Mouse (Mus musculus): ENCODE measurements around the gene Plekha6. TPM values are rescaled to one million over a fixed set of nuclear protein-coding genes. Genes with fewer than 3 reads are reported as not detected.

Plekha6 gene
- total and polyA plus RNA-seq, 3 experiments: 0.07 to 0.38 TPM; not detected in 1

GRCm38 (mm10) chr1:133150556-133150955 lies 13.5 kb upstream of the Plekha6 start:
- no peak for DNase-seq (ENCODE audit: low spot score)
- no peak for ATAC-seq (ENCODE audit: extremely low read depth, insufficient number of reproducible peaks, low FRiP score, poor library complexity, severe bottlenecking)
- no peak for TF ChIP-seq GATA1 (IDR thresholded peaks at IDR 0.05; ENCODE audit: borderline replicate concordance, low read length)
- TF ChIP-seq TAL1 (conservative IDR thresholded peaks at IDR 0.05; ENCODE audit: low read depth, low read length): no peak
- no peak for TF ChIP-seq CTCF (IDR thresholded peaks at IDR 0.05; ENCODE audit: low read depth, low read length)
- no peak for TF ChIP-seq POLR2AphosphoS5 (IDR thresholded peaks at IDR 0.05; ENCODE audit: insufficient replicate concordance, low read depth, low read length)
- TF ChIP-seq GATA2 (IDR thresholded peaks at IDR 0.05; ENCODE audit: borderline replicate concordance, low read depth, low read length): no peak

GRCm38 (mm10) chr1:133152213-133152612 lies 11.8 kb upstream of the Plekha6 start:
- TF ChIP-seq CTCF (IDR thresholded peaks at IDR 0.05; ENCODE audit: low read depth, low read length) (no peak), GATA1 (IDR thresholded peaks at IDR 0.05; ENCODE audit: borderline replicate concordance, low read length) (no peak), GATA2 (IDR thresholded peaks at IDR 0.05; ENCODE audit: borderline replicate concordance, low read depth, low read length) (no peak), POLR2AphosphoS5 (IDR thresholded peaks at IDR 0.05; ENCODE audit: insufficient replicate concordance, low read depth, low read length) (no peak), TAL1 (conservative IDR thresholded peaks at IDR 0.05; ENCODE audit: low read depth, low read length) (no peak)
- DNase-seq (ENCODE audit: low spot score) (no peak), ATAC-seq (ENCODE audit: extremely low read depth, insufficient number of reproducible peaks, low FRiP score, poor library complexity, severe bottlenecking) (no peak)
- H3K27me3 ChIP-seq (ENCODE audit: insufficient read depth, low read length): peaks cover 17% of the 10 kb centered on the region
- no peaks in the 10 kb centered on the region for H3K4me1 ChIP-seq (ENCODE audit: insufficient read depth, low read depth, low read length)
- H3K9me3 ChIP-seq (replicated peaks): 0 out of 2 replicates have a peak, but pooled peaks cover 4% of the 10 kb centered on the region
- H3K4me3 ChIP-seq (ENCODE audit: low read depth, low read length): no peak overlapping the region
- H3K36me3 ChIP-seq (replicated peaks): no peaks in the 10 kb centered on the region

More at GRCm38 (mm10) chr1:133150556-133150955, 13.5 kb upstream of the Plekha6 start:
- no peaks in the 10 kb centered on the region for H3K36me3 ChIP-seq (replicated peaks)
- peaks cover 7% of the 10 kb centered on the region for H3K4me1 ChIP-seq (ENCODE audit: insufficient read depth, low read depth, low read length)
- H3K27me3 ChIP-seq (ENCODE audit: insufficient read depth, low read length): peaks cover 11% of the 10 kb centered on the region
- H3K4me3 ChIP-seq (ENCODE audit: low read depth, low read length): no peak overlapping the region
- H3K9me3 ChIP-seq (replicated peaks): 0 out of 2 replicates have a peak, but pooled peaks cover 4% of the 10 kb centered on the region

- Histone ChIP-seq H3K9me3 (replicated peaks) (no peaks in the 10 kb centered on the region), H3K36me3 (replicated peaks) (no peaks in the 10 kb centered on the region), H3K4me3 (ENCODE audit: low read depth, low read length) (no peak overlapping the region), H3K4me1 (ENCODE audit: insufficient read depth, low read depth, low read length) (no peaks in the 10 kb centered on the region), H3K27me3 (ENCODE audit: insufficient read depth, low read length) (peaks cover 38% of the 10 kb centered on the region)
- DNase-seq (ENCODE audit: low spot score): no peak
- no peak for ATAC-seq (ENCODE audit: extremely low read depth, insufficient number of reproducible peaks, low FRiP score, poor library complexity, severe bottlenecking)
- TF ChIP-seq CTCF (IDR thresholded peaks at IDR 0.05; ENCODE audit: low read depth, low read length) (no peak), POLR2AphosphoS5 (IDR thresholded peaks at IDR 0.05; ENCODE audit: insufficient replicate concordance, low read depth, low read length) (no peak), GATA2 (IDR thresholded peaks at IDR 0.05; ENCODE audit: borderline replicate concordance, low read depth, low read length) (no peak), GATA1 (IDR thresholded peaks at IDR 0.05; ENCODE audit: borderline replicate concordance, low read length) (no peak), TAL1 (conservative IDR thresholded peaks at IDR 0.05; ENCODE audit: low read depth, low read length) (no peak)
Observed at GRCm38 (mm10) chr1:133155270-133155669, 8.7 kb upstream of the Plekha6 start.

- DNase-seq (ENCODE audit: low spot score) (no peak), ATAC-seq (ENCODE audit: extremely low read depth, insufficient number of reproducible peaks, low FRiP score, poor library complexity, severe bottlenecking) (no peak)
- Histone ChIP-seq H3K27me3 (ENCODE audit: insufficient read depth, low read length) (peaks cover 67% of the 10 kb centered on the region), H3K9me3 (replicated peaks) (no peaks in the 10 kb centered on the region), H3K4me3 (ENCODE audit: low read depth, low read length) (no peak overlapping the region), H3K36me3 (replicated peaks) (no peaks in the 10 kb centered on the region), H3K4me1 (ENCODE audit: insufficient read depth, low read depth, low read length) (no peaks in the 10 kb centered on the region; the same call in 1 of the 2 replicates)
- no peak for TF ChIP-seq CTCF (IDR thresholded peaks at IDR 0.05; ENCODE audit: low read depth, low read length)
- no peak for TF ChIP-seq POLR2AphosphoS5 (IDR thresholded peaks at IDR 0.05; ENCODE audit: insufficient replicate concordance, low read depth, low read length)
- TF ChIP-seq GATA1 (IDR thresholded peaks at IDR 0.05; ENCODE audit: borderline replicate concordance, low read length): no peak
- no peak for TF ChIP-seq GATA2 (IDR thresholded peaks at IDR 0.05; ENCODE audit: borderline replicate concordance, low read depth, low read length)
- no peak for TF ChIP-seq TAL1 (conservative IDR thresholded peaks at IDR 0.05; ENCODE audit: low read depth, low read length)
Observed at GRCm38 (mm10) chr1:133159128-133159564, 4.9 kb upstream of the Plekha6 start.

GRCm38 (mm10) chr1:133161559-133161958 lies 2.5 kb upstream of the Plekha6 start:
- DNase-seq (ENCODE audit: low spot score) (no peak), ATAC-seq (ENCODE audit: extremely low read depth, insufficient number of reproducible peaks, low FRiP score, poor library complexity, severe bottlenecking) (no peak)
- H3K4me1 ChIP-seq (ENCODE audit: insufficient read depth, low read depth, low read length): no peaks in the 10 kb centered on the region; the same call in 1 of the 2 replicates
- no peaks in the 10 kb centered on the region for H3K36me3 ChIP-seq (replicated peaks)
- H3K9me3 ChIP-seq (replicated peaks): no peaks in the 10 kb centered on the region
- H3K27me3 ChIP-seq (ENCODE audit: insufficient read depth, low read length): peaks cover 68% of the 10 kb centered on the region
- no peak overlapping the region for H3K4me3 ChIP-seq (ENCODE audit: low read depth, low read length)
- TF ChIP-seq TAL1 (conservative IDR thresholded peaks at IDR 0.05; ENCODE audit: low read depth, low read length) (no peak), POLR2AphosphoS5 (IDR thresholded peaks at IDR 0.05; ENCODE audit: insufficient replicate concordance, low read depth, low read length) (no peak), GATA1 (IDR thresholded peaks at IDR 0.05; ENCODE audit: borderline replicate concordance, low read length) (no peak), CTCF (IDR thresholded peaks at IDR 0.05; ENCODE audit: low read depth, low read length) (no peak), GATA2 (IDR thresholded peaks at IDR 0.05; ENCODE audit: borderline replicate concordance, low read depth, low read length) (no peak)

GRCm38 (mm10) chr1:133162046-133162445 lies 2.0 kb upstream of the Plekha6 start:
- no peak for DNase-seq (ENCODE audit: low spot score)
- TF ChIP-seq GATA1 (IDR thresholded peaks at IDR 0.05; ENCODE audit: borderline replicate concordance, low read length): no peak
- H3K4me3 ChIP-seq (ENCODE audit: low read depth, low read length): no peak overlapping the region
- H3K27me3 ChIP-seq (ENCODE audit: insufficient read depth, low read length): peaks cover 69% of the 10 kb centered on the region
- H3K4me1 ChIP-seq (ENCODE audit: insufficient read depth, low read depth, low read length): no peaks in the 10 kb centered on the region; the same call in 1 of the 2 replicates
- H3K9me3 ChIP-seq (replicated peaks): no peaks in the 10 kb centered on the region
- ATAC-seq (ENCODE audit: extremely low read depth, insufficient number of reproducible peaks, low FRiP score, poor library complexity, severe bottlenecking): no peak
- H3K36me3 ChIP-seq (replicated peaks): no peaks in the 10 kb centered on the region

All from G1E (cell line).